Mouse (Mus musculus) right cerebral cortex, adult 2 months (tissue): Measurements from ENCODE around the gene Gab1.
A peak's percentile ranks its signal among the peaks of the same experiment; 100 is the strongest.

Experiments
- DNase-seq, 2 experiments: peaks; one replicate each; pipeline ENCODE4 v3.0.0; 2021 to 2022; ENCODE audit warnings: low spot score in 2 of 2

Gene Gab1

GRCm38 (mm10) chr8:80873723-80874427, 6.4 kb downstream of the Gab1 start:
- no peak for DNase-seq

DNA sequence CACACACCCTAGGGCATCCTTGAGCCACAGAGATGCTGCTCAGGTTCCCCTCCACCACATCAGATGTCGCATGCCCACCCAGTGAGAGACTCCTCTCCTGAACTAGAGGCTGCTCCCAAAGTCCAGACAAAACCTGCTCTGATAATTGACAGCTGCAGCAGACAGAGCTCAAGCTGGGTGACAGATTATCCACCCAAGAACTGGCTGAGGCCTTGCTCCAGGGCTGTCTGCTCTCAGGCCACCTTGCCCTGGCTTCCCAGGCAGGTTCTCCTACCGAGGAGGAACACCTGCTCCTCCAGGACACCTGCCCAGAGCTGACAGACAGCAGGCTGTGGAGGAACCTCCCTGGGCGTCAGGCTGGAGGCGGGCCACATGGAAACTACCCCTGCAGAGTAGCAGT, 7.6 kb downstream of the Gab1 start:
- no peak for DNase-seq

GRCm38 (mm10) chr8:80871400-80871799, 8.9 kb downstream of the Gab1 start:
- DNase-seq: no peak

GRCm38 (mm10) chr8:80870535-80871204, 9.6 kb downstream of the Gab1 start:
- DNase-seq: no peak

- DNase-seq: no peak
Observed at GRCm38 (mm10) chr8:80869881-80870328, 10.4 kb downstream of the Gab1 start.

DNA sequence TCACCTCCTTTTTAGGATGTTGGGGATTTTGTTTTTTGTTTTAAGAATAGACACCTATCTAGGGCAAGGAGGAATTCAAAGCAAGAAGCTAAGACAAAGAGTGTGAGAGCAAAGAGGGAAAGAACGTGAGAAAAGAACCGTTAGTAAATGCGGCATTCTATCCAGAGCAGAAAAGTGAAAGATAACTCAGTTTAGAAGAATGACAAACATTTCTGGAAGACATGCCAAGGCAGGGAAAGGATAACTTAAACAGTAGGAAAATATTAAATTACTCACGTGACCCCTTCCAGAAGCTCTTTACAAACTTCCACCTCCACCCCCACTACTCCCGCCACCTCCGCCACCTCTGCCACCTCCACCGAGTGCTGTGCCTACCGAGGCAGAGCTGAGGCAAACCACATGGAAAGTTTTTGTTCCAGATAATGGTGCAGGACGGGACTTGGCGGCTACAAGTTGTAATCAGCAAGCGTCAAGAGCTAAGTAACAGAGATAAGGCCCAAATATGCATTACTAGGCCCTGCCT, 11.5 kb downstream of the Gab1 start:
- DNase-seq: no peak

DNA sequence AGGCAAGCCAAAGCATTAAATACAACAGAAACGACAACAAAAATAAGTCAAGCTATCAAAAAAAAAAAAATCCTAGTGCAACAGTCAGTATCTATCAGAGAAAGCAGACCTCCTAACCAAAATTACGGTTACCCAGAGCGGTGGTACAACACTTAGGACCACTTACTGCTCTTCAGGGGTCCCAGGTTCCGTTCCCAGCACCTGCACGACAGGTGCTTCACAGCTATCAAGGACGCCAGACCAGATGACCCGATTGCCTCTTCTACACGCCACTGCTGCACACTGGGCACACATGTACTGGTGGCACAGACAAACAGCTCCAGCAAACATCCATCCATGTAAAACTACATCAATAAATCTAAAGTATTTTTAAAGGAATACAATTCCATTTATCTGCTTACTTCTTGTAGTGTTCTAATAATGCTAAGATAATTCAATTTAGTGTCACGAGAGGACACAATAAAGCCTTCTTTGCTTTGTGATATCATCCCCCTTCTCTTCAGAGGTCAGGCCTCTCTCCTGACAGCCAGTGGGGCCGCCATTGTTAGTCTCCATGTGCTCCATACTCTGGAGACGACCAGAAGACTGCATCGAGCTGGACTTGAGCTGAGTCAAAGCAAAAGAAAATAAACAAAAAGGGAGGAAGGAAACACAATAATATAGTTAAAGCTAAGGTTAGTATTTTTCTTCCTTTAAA, 12.2 kb downstream of the Gab1 start:
- no peak for DNase-seq

DNA sequence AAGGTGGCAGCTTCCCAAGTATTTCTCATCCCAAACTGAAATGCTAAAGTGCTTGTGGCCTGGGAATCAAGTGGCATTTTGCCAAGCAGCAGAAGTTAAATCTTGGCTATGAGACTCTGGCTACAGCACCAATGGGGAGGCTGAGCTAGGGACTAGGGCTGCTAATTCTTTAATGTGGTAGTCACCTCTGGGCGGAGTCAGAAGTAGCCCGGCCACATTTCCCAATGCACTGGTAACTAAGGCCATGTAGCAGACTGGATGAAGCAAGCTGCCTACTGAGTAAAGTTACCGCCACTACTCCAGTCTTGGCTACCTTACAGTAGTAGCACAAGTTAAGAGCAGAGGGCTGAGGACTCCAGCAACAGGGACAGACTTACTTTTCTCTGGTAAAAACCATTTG, 12.7 kb downstream of the Gab1 start:
- no peak for DNase-seq

DNA sequence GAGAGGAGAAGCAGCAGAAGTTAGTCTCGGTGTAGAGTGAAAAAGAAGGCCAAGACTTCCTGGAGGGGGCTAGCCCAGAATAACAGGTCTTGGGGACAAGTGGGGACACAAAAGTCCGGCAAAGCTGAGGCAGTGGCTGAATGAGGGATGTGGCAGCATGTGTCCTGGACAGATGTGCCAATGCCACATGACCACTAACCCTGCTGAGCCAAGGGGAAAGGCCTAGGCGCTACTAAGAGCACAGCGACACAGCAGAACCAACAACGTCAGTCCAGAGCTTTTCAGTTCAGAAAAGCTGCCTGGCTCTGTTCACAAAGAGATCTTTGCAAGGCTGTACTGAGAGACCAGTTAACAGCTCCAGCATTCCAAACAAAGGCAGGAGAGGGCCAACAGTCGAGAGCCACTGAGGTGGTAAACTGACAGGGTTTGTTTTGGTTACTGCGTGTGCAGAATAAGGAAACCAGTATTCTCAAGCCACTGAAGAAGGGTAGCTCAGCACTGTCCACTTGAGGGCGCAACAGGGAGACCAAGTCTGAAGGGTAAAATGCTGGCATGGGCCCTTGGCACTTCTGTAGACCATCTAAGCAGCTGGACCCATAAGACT, 15.0 kb downstream of the Gab1 start:
- DNase-seq: peak; percentile 16 to 24

DNA sequence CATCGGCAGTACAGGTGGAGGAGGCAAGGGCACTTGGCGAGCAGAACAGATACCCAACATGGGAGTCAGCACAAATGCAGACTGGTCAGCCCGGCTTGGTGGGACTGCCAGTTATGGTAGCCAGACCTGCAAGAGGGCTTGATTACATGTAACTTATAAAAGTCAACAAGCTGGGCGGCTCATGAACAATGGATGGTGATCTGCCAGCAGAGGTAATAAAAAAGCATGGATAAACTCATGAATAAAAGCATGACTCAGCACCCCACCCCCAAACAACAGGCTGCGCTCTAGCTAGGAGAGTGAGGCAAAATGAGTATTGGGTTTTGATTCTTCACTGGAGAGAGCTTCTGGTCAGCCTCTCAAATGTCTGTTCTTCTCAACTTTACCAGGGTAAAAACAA, 16.9 kb downstream of the Gab1 start:
- DNase-seq: no peak

DNA sequence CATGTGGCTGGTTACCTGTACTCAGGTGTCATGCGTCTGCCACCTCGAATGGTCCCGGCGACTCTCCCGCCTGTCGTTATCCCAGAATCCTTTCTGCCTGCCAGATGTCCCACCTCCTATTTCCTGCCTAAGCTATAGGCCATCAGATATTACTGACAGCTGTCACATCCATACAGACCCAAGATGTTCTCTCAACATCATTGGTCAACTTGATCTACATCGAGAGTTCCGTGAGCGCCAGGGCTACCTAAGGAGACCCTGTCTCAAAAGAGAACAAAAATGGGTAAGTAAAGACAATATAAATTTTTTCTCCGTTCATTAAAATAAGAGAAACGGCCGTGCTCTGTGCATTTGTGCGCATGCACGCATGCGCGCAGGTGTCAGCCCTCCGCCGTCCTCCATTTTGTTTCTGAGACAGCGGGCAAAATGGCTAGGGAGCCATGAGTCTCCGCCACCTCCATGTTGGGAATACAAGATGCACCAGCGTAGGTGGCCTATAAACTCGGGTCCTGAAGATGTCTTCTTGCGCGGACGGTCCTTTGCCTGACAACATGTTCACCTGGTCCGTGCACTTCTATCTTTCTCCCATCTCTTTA, 21.0 kb downstream of the Gab1 start:
- DNase-seq: no peak

- peak in 1 of 2 experiments; percentile 43 for DNase-seq
Observed at GRCm38 (mm10) chr8:80857851-80858367, 22.4 kb downstream of the Gab1 start.

DNA sequence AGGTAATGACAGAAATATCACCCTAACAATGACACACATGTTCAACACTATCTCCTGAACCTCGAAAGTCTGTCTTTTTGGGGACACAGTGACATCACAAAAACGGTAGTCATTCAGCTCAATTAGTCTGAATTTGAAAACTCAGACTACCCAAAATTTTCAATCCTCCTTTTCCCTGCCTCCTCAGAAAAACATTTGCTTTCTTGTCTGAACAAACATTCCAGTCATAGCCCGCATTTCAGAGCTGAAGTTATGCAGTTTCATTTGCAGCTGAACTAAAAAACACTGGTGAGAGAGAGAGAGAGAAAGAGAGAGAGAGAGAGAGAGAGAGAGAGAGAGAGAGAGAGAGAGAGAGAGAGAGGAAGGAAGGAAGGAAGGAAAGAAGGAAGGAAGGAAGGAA, 23.2 kb downstream of the Gab1 start:
- no peak for DNase-seq

GRCm38 (mm10) chr8:80856606-80857005, 23.7 kb downstream of the Gab1 start:
- DNase-seq: peak; percentile 70 to 71

- DNase-seq: peak in 1 of 2 experiments; percentile 17
Observed at GRCm38 (mm10) chr8:80853622-80854021, 26.7 kb downstream of the Gab1 start.

- DNase-seq: no peak
Observed at GRCm38 (mm10) chr8:80853208-80853607, 27.1 kb downstream of the Gab1 start.

- no peak for DNase-seq
Observed at GRCm38 (mm10) chr8:80852412-80853165, 27.7 kb downstream of the Gab1 start.

GRCm38 (mm10) chr8:80851648-80852047, 28.7 kb downstream of the Gab1 start:
- DNase-seq: no peak

DNA sequence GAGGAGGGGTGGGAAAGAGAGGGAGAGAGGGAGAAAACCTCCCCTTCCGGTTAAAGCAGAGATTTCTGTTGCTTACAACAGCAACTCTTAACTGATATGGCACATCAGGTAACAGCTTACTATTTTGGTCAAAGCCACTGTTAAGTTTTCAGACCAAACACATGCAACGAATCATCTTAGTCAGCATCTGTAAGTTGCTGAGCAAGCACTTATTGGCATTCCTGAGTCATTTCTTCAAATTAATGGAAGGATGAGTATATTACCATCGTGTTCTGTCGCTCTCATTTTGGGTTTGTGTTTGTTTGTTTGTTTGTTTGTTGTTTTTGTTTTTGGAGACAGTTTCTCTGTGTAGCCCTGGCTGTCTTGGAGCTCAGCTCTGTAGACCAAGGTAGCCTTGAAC, 30.3 kb downstream of the Gab1 start:
- DNase-seq: no peak

DNA sequence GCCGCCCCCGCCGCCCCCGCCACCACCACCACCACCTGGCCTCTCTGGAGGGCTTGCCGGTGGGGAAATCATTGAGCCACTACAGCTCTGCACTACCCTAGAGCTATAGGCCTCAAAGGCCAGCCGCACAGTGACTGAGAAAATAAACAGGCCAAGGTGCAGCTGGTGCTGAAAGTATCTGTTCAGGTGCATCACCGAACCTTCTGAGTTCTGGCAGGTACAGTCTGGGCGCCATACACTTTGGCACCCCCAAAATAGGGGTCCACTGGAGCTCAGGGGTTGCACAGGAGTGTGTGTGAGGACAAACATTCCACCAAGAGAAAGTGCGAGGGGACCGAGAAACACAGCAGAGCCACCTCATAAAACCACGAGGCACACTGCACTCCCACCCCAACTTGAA, 31.7 kb downstream of the Gab1 start:
- DNase-seq: no peak

DNA sequence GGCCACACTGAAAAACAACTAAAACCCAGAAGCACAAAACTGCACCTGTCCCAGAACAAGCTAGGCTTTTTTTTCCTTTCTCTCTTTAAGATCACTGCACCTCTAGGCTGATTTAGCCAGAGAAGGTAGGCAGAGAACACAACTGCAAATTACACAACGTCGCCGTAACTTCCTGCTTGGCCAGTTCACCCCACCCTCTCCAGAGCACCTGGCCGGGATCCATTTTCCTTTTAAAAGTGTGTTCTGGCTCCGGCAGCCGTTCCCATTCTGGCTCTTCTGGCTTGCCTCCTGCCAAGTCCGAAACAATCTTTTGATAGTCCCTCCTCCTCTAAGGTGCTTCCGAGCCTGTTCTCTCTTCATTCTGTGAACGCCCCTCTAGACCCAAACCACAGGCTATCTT, 32.4 kb downstream of the Gab1 start:
- no peak for DNase-seq
